Mouse (Mus musculus) cerebellum, postnatal 4 days (tissue): Measurements from ENCODE around the gene Fam227b.

Source experiments
- DNase-seq, 2 experiments: peaks; one replicate each; pipeline ENCODE4 v3.0.0; 2022; ENCODE audit warnings: low spot score in 2 of 2, mixed read lengths in 1 of 2

The Fam227b gene

DNA sequence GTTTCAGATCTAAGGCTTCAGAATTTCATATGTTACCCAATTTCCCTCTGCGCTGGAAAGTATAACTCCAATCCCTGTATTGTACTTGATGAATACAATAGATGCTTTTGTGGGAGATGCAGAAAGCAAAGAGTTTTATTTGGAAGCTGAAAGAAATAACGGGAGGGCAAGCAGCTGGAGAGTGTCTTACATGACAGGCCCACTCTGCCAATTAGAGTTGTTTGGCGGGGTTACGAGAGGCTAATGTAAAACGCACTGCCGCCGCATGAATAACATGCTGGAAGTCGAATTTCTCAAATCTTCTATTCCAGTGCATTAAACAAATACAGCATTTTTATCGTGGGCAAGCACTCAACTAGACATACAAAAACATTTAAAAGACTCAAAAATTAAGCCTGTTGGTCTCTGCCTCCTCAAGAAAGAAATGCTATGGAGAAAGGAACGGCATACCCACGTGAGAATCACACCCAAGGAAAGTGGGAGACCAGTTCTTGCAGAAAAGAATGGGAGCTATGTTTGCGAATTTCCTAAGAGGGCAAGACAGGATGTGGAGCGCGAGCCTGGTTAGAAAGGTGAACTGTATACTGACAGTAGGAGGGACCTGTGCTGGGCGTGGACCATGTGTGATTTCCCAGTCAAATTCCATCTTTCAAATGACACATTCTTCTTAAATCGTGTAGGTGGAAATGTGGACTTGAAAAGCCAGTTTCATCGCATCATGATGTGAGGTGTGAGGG, 90.6 kb downstream of the Fam227b start:
- DNase-seq: no peak

GRCm38 (mm10) chr2:126060595-126060994, 91.2 kb downstream of the Fam227b start:
- no peak for DNase-seq

GRCm38 (mm10) chr2:126053657-126054056, 98.1 kb downstream of the Fam227b start:
- no peak for DNase-seq

- no peak for DNase-seq
Measured at GRCm38 (mm10) chr2:126052749-126053557, 98.9 kb downstream of the Fam227b start.

GRCm38 (mm10) chr2:126045621-126046020, 106.2 kb downstream of the Fam227b start:
- no peak for DNase-seq

GRCm38 (mm10) chr2:126042674-126043073, 109.1 kb downstream of the Fam227b start:
- DNase-seq: no peak

- no peak for DNase-seq
Measured at GRCm38 (mm10) chr2:126041237-126041636, 110.6 kb downstream of the Fam227b start.

DNA sequence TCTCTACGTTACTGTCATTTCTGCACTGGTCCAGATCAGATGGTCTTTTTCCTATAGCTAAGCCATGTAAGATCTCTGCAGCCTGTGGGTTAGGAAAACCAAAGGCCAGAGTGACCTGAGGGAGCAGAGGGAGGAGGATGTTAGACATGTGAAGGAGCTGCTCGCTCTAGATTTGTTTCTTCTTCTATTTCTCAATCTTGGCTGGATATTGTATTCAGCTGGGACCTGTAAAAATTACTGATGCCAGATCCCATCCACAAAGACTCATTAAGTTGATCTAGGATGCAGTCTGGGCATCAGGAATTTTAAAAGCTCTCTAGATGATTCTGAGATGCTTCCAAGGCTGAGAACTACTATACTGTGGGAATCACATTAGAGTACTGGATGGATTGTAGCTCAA, 111.2 kb downstream of the Fam227b start:
- no peak for DNase-seq

DNA sequence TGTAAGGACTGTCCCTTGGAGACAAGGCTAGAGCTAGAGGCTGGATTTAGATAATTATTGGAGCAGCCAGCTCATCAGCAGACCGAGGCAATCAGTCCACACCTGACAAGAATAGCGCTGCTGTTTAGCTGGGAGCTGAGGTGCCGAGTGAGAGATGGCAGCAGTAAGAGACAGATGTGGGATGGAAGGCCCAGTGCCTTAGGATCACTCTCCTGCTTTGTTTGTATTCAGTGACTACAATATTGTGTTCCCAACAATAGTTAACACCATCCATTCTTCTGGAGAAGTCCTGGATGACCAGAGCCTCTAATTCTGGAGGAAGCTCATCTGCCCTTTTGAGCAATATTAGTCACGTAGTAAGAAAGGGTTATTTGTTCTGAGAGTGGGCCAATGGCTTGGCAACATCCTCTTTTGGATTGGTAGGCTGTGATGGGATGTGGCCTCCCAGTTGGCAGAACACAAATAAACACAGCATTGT, 112.4 kb downstream of the Fam227b start:
- no peak for DNase-seq

DNA sequence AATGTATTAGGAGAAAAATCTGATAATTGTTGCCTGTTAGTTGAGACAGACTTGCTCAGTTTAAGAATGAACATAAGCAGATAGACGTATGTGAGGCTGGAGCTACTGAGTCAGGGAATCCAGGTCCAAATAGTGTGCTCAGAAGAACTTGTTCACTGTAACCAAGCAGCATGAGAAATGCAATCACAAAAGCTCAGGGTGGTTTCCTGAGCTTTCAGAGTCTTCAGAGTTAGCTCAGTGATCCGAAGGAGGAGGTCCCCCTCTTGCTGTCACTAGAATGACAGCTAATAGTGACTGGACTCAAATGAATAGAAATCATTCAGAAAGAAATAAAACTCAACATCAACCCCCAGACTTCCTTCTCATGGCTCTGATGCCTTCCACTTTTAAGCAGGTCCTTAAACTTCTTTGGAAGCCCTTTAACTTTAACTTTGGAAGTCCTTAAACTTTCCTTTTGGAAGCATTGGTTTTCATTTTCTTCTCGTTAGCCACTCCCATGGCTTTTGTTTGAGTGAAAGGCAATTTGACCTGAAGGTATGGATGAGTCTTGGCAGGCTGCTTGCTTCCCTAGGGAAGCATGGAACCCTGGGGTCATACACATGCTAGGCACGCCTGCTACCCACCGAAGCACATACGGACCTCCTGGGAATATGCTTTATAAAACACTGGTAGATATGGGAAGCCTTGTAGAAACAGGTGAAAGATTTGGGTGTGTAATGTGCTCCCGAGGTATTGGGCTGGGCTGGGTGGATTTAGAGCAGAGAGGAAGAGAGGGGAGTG, 113.4 kb downstream of the Fam227b start:
- DNase-seq: no peak

GRCm38 (mm10) chr2:126036121-126036520, 115.7 kb downstream of the Fam227b start:
- DNase-seq: no peak

DNA sequence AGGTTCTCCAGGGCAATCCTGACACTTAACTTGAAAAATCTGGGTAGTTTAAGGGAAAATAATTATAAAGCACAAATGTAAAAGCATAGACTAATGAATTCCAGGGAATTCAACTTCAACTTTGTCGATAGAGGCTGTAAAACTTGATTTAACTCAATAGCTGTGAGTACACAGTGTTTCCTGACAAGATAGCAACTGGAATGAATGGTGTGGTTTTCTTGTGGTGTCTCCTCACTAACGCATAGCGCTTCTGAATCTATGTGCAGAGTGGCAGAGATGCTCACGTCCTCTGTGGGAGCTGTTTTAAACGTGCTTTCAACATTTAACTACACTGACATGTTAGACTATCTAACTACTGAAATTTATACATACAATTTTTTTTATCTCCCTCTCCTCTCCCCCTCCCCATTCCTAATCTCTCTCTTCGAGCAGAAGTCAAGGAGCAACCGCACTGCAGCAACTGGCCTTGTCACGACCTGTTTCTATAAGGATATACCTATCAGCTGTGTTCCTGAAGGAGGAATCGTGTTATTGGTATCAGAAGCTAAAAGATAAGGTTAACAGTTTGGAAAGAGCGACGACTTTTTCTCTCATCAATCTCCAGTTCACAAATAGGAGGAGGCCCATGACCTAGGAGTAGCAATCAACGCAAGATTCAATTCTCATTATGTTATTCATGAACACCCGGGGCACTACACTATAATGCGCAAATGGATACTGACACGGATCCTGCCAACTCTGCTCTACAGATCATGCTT, 116.6 kb downstream of the Fam227b start:
- DNase-seq: no peak

GRCm38 (mm10) chr2:126034379-126035005, 117.3 kb downstream of the Fam227b start, which contains the start of gene Fgf7:
Fgf7 (plus strand) TSS chr2:126034658.
- DNase-seq: no peak

DNA sequence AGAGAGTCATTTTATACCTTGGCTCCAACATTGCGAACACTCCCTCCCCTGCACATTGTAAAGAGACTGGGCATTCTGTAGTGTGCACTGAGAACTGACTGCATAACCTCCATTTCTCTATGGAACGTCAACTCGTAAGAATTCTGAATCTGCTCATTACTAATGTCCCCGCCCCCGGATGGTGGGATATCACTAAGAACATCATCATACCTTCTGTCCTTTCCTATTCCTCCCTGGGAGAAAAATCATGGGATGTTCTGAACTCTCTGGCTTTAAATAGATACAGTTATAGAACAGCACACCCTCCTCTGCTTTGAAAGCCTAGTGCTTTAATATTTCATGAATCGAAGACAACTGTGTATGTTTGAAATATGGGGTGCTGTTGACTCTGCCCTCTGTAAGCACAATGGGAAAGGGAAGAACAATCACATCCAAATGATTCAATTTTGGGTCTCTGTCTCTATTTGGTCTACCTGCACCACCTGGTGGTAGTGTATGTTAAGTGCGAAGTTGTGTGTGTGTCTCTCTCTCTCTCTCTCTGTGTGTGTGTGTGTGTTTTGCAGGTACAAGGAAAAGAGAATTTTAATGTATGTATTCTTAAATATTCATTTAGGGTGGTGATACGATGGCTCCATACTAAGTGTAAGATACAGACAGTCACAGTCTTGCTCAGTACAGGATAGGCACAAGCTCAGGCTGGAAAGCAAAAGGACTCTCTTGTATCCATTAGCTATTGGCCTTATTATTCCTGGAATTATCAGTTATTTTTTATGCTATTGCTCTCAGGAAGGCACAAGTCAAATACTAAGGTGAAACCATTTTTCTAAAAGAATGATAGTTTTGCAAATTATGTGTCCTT, 118.5 kb downstream of the Fam227b start:
- DNase-seq: no peak

- DNase-seq: no peak
Measured at GRCm38 (mm10) chr2:126031186-126031900, 120.5 kb downstream of the Fam227b start.

DNA sequence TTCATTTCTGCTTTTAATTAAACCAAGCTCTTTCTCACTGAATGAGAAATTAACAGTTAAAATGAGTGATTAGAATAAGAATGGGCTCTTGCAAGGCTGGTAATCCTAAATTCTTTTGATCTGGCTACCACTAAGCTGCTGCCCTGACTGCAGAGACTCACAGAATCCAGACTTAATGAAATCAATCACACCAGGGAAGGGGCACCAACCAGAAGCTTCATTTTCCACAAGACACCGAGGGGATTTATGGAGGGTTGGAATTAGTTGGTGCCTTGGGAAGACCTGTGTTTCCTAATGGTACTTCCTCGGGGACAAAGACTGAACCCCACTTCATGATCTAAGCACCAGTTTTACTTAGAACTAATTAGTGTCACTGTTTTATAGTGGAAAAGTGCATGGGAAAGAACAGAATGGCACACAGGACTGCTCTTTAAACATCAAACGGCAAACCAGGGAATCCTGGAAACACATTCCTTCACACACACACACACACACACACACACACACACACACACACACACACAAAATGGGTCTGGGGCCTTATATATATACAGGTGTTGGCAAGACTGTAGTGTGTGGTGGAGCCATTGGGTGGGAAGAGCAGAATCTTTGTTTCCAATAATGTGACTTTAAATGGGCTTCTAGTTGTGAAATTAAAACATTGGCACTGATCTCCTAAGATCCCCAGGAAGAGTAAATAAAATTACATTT, 135.9 kb downstream of the Fam227b start:
- no peak for DNase-seq

GRCm38 (mm10) chr2:126014989-126015710, 136.7 kb downstream of the Fam227b start:
- no peak for DNase-seq

DNA sequence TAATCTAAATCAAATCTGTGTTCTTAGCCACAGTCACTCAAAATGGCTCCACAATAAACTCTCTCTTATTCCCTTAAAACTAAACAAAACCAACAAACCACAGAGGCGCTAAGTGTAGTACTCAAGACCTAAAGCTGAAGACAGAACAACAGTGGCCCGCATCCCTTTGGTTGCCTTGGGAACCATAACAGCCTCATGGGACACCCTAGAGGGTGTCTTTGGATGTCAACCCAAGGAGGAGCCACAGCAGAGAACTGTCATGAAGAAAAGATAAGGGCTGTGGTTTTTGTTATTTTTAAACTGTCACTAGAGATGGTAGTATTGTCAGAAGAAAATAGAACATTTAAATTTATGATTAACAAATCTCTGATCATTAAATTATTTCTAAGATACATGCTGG, 145.1 kb downstream of the Fam227b start:
- no peak for DNase-seq
